Mouse (Mus musculus) heart, adult 2 months (tissue): Measurements from ENCODE around the gene Gm45021. TPM values are rescaled to one million over a fixed set of nuclear protein-coding genes. Genes with fewer than 3 reads are reported as not detected.

ENCODE experiments used
- DNase-seq, 2 experiments: peaks; one replicate each; pipeline ENCODE4 v3.0.0; 2021
- H3K27ac ChIP-seq: fragments of 200-600 bp; 2 replicates; pipeline ENCODE4 v1.8.1; 2022
- H3K27me3 ChIP-seq: fragments of 200-500 bp; 2 replicates; pipeline ENCODE4 v1.6.1; 2012; ENCODE audit warnings: mild to moderate bottlenecking, low read length, inconsistent platforms, mixed read lengths; ENCODE audit not compliant: control insufficient read depth, insufficient read depth
- H3K36me3 ChIP-seq: fragments of 200-500 bp; 2 replicates; pipeline ENCODE4 v1.6.1; 2012; ENCODE audit warnings: low read length, inconsistent platforms; ENCODE audit not compliant: control insufficient read depth, insufficient read depth
- H3K4me1 ChIP-seq: fragments of 200-500 bp; 2 replicates; pipeline ENCODE4 v1.6.1; 2011; ENCODE audit warnings: low read length; ENCODE audit not compliant: control insufficient read depth, insufficient read depth
- H3K4me3 ChIP-seq: fragments of 200-600 bp; 2 replicates; pipeline ENCODE4 v1.8.1; 2022
- H3K79me2 ChIP-seq: fragments of 200-500 bp; replicated peaks from 2 replicates; pipeline ENCODE4 v1.6.1; 2012; ENCODE audit warnings: mild to moderate bottlenecking, inconsistent platforms, low read length, moderate library complexity, mixed read lengths; ENCODE audit not compliant: control insufficient read depth, insufficient read depth
- H3K9ac ChIP-seq: fragments of 200-500 bp; 2 replicates; pipeline ENCODE4 v1.6.1; 2012; ENCODE audit warnings: low read depth, mild to moderate bottlenecking, control low read depth, inconsistent platforms, low read length, mixed read lengths
- CTCF ChIP-seq: fragments of 200-600 bp; IDR thresholded peaks from 2 replicates; pipeline ENCODE4 v1.8.1; 2022; ENCODE audit warnings: antibody characterized with exemption, mild to moderate bottlenecking, moderate library complexity
- EP300 ChIP-seq: fragments of 200-500 bp; IDR thresholded peaks from 2 replicates; pipeline ENCODE4 v1.6.1; 2011; ENCODE audit warnings: low read depth, low read length, control low read depth; ENCODE audit not compliant: insufficient read depth
- POLR2A ChIP-seq: fragments of 200-500 bp; IDR thresholded peaks from 2 replicates; pipeline ENCODE4 v1.6.1; 2011; ENCODE audit warnings: mild to moderate bottlenecking, low read depth, low read length, control low read depth; ENCODE audit not compliant: insufficient read depth
- WGBS: fragments of 180-500 bp; shearing (Covaris S2); methylation state at CpG from one replicate; pipeline ENCODE4 v1.1.7; 2018; 5-methylcytosine and 5-hydroxymethylcytosine counted together
- intact Hi-C: fragments of 180-260 bp; cut with DNase I; formaldehyde crosslinking; loops from one replicate; pipeline ENCODE4 v1.15.1; 2025
- polyA plus RNA-seq: library from polyadenylated mRNA; depleted of rRNA; stranded (reverse); fragments of >200 nt; gene quantifications from 2 replicates; pipeline ENCODE4 v1.2.3, GENCODE M21; 2012
- total RNA-seq, 2 experiments: library from RNA; stranded (reverse); gene quantifications; 2 replicates each; pipeline ENCODE4 v1.2.3; 2021

Gene Gm45021
- total and polyA plus RNA-seq, 3 experiments, result not detected

DNA sequence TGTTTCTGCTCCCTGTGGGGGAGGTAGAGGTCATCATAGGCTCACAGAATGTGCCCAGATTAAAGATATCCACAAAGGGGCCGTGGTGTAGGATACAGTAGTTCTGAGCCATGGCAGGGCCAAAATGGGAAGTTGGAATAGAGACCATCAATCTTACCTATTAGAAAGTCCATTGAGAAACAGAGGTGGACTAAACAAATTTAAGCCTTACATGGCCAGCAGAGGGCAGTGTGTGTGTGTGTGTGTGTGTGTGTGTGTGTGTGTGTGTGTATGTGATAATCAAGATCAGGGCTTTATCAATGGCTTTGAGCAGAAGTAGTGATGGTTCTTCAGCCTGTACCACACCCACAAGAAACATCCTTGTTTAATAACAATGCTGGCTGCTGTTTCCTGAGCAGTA is 43.1 kb upstream of the Gm45021 start:
- Histone ChIP-seq H3K4me3 (no peak overlapping the region), H3K27me3 (no peaks in the 10 kb centered on the region), H3K27ac (peak overlapping the region; percentile 65), H3K36me3 (no peaks in the 10 kb centered on the region), H3K4me1 (peaks cover 3% of the 10 kb centered on the region), H3K9ac (no peak overlapping the region), H3K79me2 (no peaks in the 10 kb centered on the region)
- peak in 1 of 2 experiments; percentile 47 for DNase-seq
- 42% methylated on average over 1 of the region's 1 CpGs for WGBS
- intact Hi-C loops, result no loop called here
- TF ChIP-seq CTCF (peak; percentile 53), POLR2A (no peak)

DNA sequence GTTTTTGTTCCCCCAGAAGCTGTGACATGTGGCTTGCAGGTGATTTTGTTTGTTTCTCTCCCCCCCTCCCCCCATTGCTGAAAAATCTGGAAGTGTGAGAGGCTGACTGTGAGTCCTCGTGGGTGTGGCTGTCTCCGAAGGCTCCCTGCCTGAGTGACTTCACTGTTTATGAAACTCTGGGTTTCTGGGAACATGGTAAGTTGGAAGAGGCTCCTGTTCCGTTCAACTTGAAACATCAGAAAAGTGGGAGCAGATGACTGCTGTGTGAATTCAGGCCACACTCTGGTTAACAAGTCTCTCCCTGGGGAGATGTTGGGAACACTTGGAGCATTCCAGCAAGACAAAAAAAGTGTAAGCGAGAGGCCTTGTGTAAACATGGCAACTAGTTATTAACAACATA is 42.6 kb upstream of the Gm45021 start:
- TF ChIP-seq CTCF, result no peak
- TF ChIP-seq EP300, result no peak
- no peak for TF ChIP-seq POLR2A
- peak; percentile 33 to 62 for DNase-seq
- Histone ChIP-seq H3K27ac (peak overlapping the region; percentile 65), H3K27me3 (no peaks in the 10 kb centered on the region), H3K79me2 (no peaks in the 10 kb centered on the region), H3K36me3 (no peaks in the 10 kb centered on the region), H3K4me1 (peaks cover 3% of the 10 kb centered on the region), H3K9ac (0 out of 2 replicates have a peak overlapping the region, but pooled peaks have one; percentile 12), H3K4me3 (no peak overlapping the region)
- intact Hi-C loops, result no loop called here
- 56% methylated on average over 4 of the region's 4 CpGs for WGBS

DNA sequence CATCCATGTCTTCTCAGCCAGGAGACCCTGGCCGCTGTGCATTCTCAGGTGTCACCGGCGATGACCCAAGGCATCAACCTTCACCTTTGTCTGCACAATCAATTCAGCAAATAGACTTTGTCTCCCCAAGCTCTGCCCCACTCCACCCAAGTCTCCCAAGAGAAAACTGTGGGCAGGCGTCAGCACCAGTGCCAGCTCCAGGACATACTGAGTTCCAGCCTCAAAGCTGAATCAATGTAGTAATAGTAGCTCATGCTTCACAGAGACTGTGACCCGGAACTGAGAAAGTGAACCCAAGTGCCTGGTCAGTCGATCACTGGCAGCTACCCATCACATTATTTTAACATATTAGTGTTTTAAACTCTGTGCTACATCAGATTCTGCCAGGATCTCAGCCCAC is 41.1 kb upstream of the Gm45021 start:
- Histone ChIP-seq H3K4me3 (no peak overlapping the region), H3K79me2 (no peaks in the 10 kb centered on the region), H3K27ac (no peak overlapping the region), H3K4me1 (peaks cover 3% of the 10 kb centered on the region), H3K27me3 (no peaks in the 10 kb centered on the region), H3K36me3 (no peaks in the 10 kb centered on the region), H3K9ac (no peak overlapping the region)
- TF ChIP-seq CTCF, result no peak
- TF ChIP-seq POLR2A, result no peak
- no peak for TF ChIP-seq EP300
- intact Hi-C loops, result no loop called here
- DNase-seq, result no peak
- 85% methylated on average over 6 of the region's 6 CpGs for WGBS

DNA sequence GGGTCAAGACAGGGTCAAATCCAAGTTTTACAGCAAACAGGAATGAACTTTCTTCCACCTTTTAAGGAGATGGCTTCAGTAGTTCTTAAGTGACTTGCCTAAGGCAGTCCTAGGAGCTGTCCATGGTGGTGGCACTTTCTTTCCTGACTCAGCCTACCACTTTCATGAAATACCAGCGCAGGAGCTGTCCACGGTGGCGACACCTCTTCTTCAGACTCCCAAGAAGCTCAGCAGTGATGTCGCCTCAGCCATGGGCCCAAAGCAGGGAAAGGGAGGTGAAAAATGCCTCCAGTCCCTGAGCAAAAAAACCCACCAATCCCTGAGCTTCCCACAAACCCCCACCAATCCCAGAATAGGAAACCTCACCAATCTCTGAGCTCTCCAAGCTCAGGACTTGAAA is 36.5 kb upstream of the Gm45021 start:
- H3K79me2 ChIP-seq, result no peaks in the 10 kb centered on the region
- no peaks in the 10 kb centered on the region for H3K27me3 ChIP-seq
- intact Hi-C loops, result loop anchor here (5.0 kb wide), 1 partner anchor 106 kb away; the partner anchor contains the start of genes Sspo and Zfp467
- no peak for TF ChIP-seq POLR2A
- TF ChIP-seq CTCF, result no peak
- TF ChIP-seq EP300, result no peak
- no peak overlapping the region for H3K4me3 ChIP-seq
- no peak overlapping the region for H3K9ac ChIP-seq
- WGBS, result 65% methylated on average over 4 of the region's 4 CpGs
- no peaks in the 10 kb centered on the region for H3K36me3 ChIP-seq
- H3K4me1 ChIP-seq, result peaks cover 6% of the 10 kb centered on the region
- H3K27ac ChIP-seq, result no peak overlapping the region
- DNase-seq, result peak; percentile 19 to 34

DNA sequence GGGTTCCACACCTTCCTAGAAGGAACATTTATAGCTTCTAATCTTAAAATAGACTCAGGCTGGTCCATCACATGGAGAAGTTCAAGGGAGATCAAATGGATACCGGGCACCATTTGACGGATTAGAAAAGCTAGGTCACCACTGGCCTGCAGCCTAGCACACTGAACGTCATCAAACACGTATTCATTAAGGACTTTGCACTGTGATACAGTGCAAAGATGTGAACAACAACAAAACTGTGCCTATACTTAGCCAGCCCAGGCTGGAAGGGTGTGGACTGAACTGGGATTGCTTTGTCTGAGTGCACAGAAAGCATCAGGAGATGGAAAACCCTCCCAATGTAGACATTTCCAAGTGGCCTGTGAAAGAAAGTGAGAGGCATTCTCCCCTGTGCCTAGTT is 35.6 kb upstream of the Gm45021 start:
- Histone ChIP-seq H3K9ac (peak overlapping the region; percentile 79), H3K4me3 (peak overlapping the region; percentile 59; the same call in 1 of the 2 replicates), H3K27ac (peak overlapping the region; percentile 99), H3K4me1 (peaks cover 6% of the 10 kb centered on the region), H3K36me3 (no peaks in the 10 kb centered on the region), H3K27me3 (no peaks in the 10 kb centered on the region), H3K79me2 (no peaks in the 10 kb centered on the region)
- intact Hi-C loops, result loop anchor here (5.0 kb wide), 1 partner anchor 107 kb away; the partner anchor contains the start of genes Sspo and Zfp467
- 54% methylated on average over 4 of the region's 4 CpGs for WGBS
- TF ChIP-seq EP300, result no peak
- TF ChIP-seq CTCF, result no peak
- TF ChIP-seq POLR2A, result 0 out of 2 replicates have a peak, but pooled peaks have one; percentile 12
- DNase-seq, result peak in 1 of 2 experiments; percentile 21

DNA sequence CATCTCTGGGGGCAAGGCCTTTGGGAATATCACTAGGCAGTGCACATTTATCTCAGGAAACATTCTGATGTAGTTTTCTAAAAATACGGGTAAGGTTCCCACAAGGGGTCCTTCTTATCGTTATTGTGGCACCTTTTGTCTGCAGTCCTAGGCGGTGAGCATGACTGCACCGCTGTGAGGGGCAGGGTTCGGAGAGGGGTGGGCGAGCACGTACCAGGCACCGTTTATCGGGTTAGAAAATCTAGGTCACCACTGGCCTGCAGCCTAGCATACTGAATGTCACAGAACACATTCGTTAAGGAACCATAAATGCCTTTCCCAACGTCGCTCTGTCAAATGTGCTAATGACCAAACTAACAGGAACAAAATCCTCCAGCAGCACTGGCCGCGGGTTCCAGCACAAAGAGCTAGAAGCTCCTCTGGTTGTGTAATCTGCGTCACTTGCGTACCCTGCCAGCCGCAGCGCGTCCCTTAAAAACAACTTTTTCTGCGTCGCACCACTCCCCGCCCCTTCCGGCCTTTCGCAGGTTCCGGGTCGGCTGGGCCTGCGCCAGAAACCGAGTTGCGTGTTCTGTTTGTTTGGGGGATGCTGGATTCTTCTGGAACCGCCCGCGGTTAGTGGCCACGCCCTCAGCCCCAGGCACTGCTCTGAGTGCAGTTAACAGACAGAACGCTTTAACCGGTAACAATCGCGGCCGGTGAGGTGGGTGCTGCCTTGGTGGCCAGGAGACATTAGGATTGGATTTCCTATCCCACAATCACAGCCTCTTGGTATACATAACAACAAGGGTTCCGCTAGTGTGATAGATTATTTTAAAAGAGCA is 34.9 kb upstream of the Gm45021 start, which contains the start of gene Lrrc61:
Gene Lrrc61 (plus strand): TSS at position 517 of the 824 bp plus-strand sequence.
- H3K4me3 ChIP-seq, result peak within 1 kb of the TSS; percentile 59
- H3K4me1 ChIP-seq, result peaks cover 6% of the 10 kb centered on the region
- peak within 1 kb of the TSS; percentile 89 for H3K9ac ChIP-seq
- peak; percentile 97 to 98 for DNase-seq
- TF ChIP-seq POLR2A (peak; percentile 99), CTCF (no peak; the same call in 1 of the 2 replicates), EP300 (peak; percentile 90)
- H3K79me2 ChIP-seq, result no peaks in the 10 kb centered on the region
- no peaks in the 10 kb centered on the region for H3K36me3 ChIP-seq
- WGBS, result under 1% methylated on average over 39 of the region's 39 CpGs
- no peaks in the 10 kb centered on the region for H3K27me3 ChIP-seq
- intact Hi-C loops, result loop anchor here (5.0 kb wide), 1 partner anchor 107 kb away; the partner anchor contains the start of genes Sspo and Zfp467
- H3K27ac ChIP-seq, result peak within 1 kb of the TSS; percentile 99
